In the genomic region with DNA sequence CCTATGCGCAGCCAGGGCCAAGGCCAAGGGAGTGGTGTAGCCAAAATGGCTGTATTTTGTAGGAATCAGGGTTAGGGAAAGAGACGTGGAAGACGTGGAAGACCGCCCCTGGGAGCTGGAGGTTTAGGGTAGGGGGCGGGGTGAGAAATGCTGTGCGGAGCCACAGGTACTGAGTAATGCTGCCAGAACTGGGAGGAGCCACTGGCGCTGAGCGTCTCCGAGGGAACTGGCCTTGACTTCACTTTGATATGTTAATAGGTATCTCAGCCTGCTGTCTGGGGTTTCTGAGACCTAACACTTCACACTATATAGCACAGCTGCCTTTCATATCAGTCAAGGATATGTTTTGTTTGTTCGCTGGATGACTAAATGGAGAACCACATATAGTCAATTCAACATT, we compare ENCODE assay signal across 12 mouse cellular contexts. TPM values are rescaled to one million over a fixed set of nuclear protein-coding genes. Genes with fewer than 3 reads are reported as not detected.
A peak's percentile ranks its signal among the peaks of the same experiment; 100 is the strongest.
DNase-seq lines count a peak whose midpoint lies in the region; ATAC-seq lines count a peak whose summit lies in the region.
"Had no signal": no experiment of that assay in that cellular context is flagged by ENCODE, and none has a peak within 500 bp of the region (broad histone marks: within the 10 kb centered on the region; RNA-seq: fewer than 3 reads in every experiment).

No protein-coding gene starts in this region.

- H3K4me2 ChIP-seq in heart, embryonic 14.5 days (ENCODE audit: low read length): peak overlapping the region; percentile 36
- peak overlapping the region; percentile 12; the same call in 1 of the 2 replicates for H3K4me2 ChIP-seq in hindbrain, embryonic 16.5 days (ENCODE audit: low read length)
- H3K4me2 ChIP-seq: stomach, embryonic 15.5 days had no signal

- no peaks in the 10 kb centered on the region for H3K9me3 ChIP-seq in heart, embryonic 14.5 days (ENCODE audit: control insufficient read depth, low read length)
- H3K9me3 ChIP-seq in hindbrain, embryonic 16.5 days (ENCODE audit: control insufficient read depth, low read length): no peaks in the 10 kb centered on the region
- H3K9me3 ChIP-seq: stomach, embryonic 15.5 days had no signal

- intact Hi-C loops in heart, postnatal 10 days (cut with DNase I): no loop called here
- intact Hi-C loops in left cerebral cortex, postnatal 36 days (cut with DNase I): loop anchor here (10.0 kb wide), 1 partner anchor 122 kb away; no protein-coding TSS in a partner anchor

- no peaks in the 10 kb centered on the region for H3K4me1 ChIP-seq in heart, embryonic 14.5 days (ENCODE audit: control insufficient read depth in 2 of 2, insufficient read depth in 2 of 2, low read length in 2 of 2)
- H3K4me1 ChIP-seq in hindbrain, embryonic 16.5 days (ENCODE audit: control insufficient read depth, insufficient read depth, low read depth, low read length): no peaks in the 10 kb centered on the region
- H3K4me1 ChIP-seq: stomach, embryonic 15.5 days had no signal

- H3K4me3 ChIP-seq in heart, embryonic 14.5 days (ENCODE audit: control insufficient read depth in 1 of 2, insufficient read depth in 1 of 2, low read depth in 1 of 2, low read length in 2 of 2): no peak overlapping the region
- no peak overlapping the region for H3K4me3 ChIP-seq in hindbrain, embryonic 16.5 days (ENCODE audit: low read length)
- H3K4me3 ChIP-seq: layer of hippocampus, adult 2 months; stomach, embryonic 15.5 days had no signal

- H3K27me3 ChIP-seq in heart, embryonic 14.5 days (ENCODE audit: control insufficient read depth, insufficient read depth, low read length): no peaks in the 10 kb centered on the region
- no peaks in the 10 kb centered on the region for H3K27me3 ChIP-seq in hindbrain, embryonic 16.5 days (replicated peaks; ENCODE audit: control insufficient read depth, insufficient read depth, low read length)
- H3K27me3 ChIP-seq: CH12.LX; stomach, embryonic 15.5 days had no signal

- H3K27ac ChIP-seq in heart, embryonic 14.5 days (replicated peaks in 1 of 2; ENCODE audit: control insufficient read depth in 1 of 2, insufficient read depth in 1 of 2, low read depth in 2 of 2, low read length in 2 of 2): no peak overlapping the region
- H3K27ac ChIP-seq in hindbrain, embryonic 16.5 days (ENCODE audit: low read depth, low read length): no peak overlapping the region
- H3K27ac ChIP-seq: layer of hippocampus, adult 2 months; stomach, embryonic 15.5 days had no signal

- no peak for ATAC-seq in heart, embryonic 14.5 days (ENCODE audit: insufficient number of reproducible peaks, insufficient read depth, low FRiP score, low read depth)
- ATAC-seq in hindbrain, embryonic 16.5 days: no peak
- ATAC-seq in erythroblast, adult 5-6 weeks (replicated peaks; ENCODE audit: low FRiP score, poor library complexity, severe bottlenecking): no peak

- WGBS in heart, embryonic 14.5 days: 16% methylated on average over 10 of the region's 10 CpGs
- WGBS in hindbrain, embryonic 16.5 days: 12% methylated on average over 10 of the region's 10 CpGs

- DNase-seq in heart, postnatal 10 days: no peak
- peak; percentile 7 for DNase-seq in ovary, postnatal 36 days (ENCODE audit: low spot score)
- DNase-seq in ovary, postnatal 10 days (ENCODE audit: low spot score): no peak
- no peak for DNase-seq in MN1 (ENCODE audit: low spot score)
- no peak for DNase-seq in left cerebral cortex, postnatal 36 days (ENCODE audit: low spot score in 2 of 2)
- DNase-seq: heart, adult 18-20 months had no signal

- no peak overlapping the region for H3K9ac ChIP-seq in heart, embryonic 14.5 days (ENCODE audit: low read length)
- no peak overlapping the region for H3K9ac ChIP-seq in hindbrain, embryonic 16.5 days (ENCODE audit: low read depth, low read length)
- H3K9ac ChIP-seq: stomach, embryonic 15.5 days had no signal

- no peaks in the 10 kb centered on the region for H3K36me3 ChIP-seq in heart, embryonic 14.5 days (ENCODE audit: control insufficient read depth, insufficient read depth, low read length)
- no peaks in the 10 kb centered on the region for H3K36me3 ChIP-seq in hindbrain, embryonic 16.5 days (ENCODE audit: control insufficient read depth, insufficient read depth, low read length)
- H3K36me3 ChIP-seq: stomach, embryonic 15.5 days had no signal

RNA-seq across cellular contexts. Expression of a gene that starts 4.0 kb away (rescaled TPM):
- 0.62 and 1.0 TPM in 2 replicates for polyA plus RNA-seq in heart, embryonic 14.5 days (2014; fragmentation: Nextera tagmentation; extraction: Ambion mirVana)
- under 1 TPM; 0.53 to 0.57 TPM for total RNA-seq in heart, postnatal 10 days (2021)
- 4.9 and 6.0 TPM in 2 replicates for polyA plus RNA-seq in hindbrain, embryonic 16.5 days (2015; fragmentation: Nextera tagmentation; extraction: Ambion mirVana)
- 1 to 10 TPM; 4.1 to 4.3 TPM for total RNA-seq in left cerebral cortex, postnatal 36 days (2021)
- total RNA-seq in erythroblast, adult 5-6 weeks (2015; ENCODE audit: low replicate concordance): 0.19 TPM in 1 of 2 replicates, not detected in the other
- 0.09 and 0.56 TPM in 2 replicates for total RNA-seq in erythroblast, adult 5-6 weeks (2017; ENCODE audit: low replicate concordance)
